Mouse (Mus musculus) limb, embryonic 12.5 days (tissue): ENCODE results near the gene Dvl3. TPM values are rescaled to one million over a fixed set of nuclear protein-coding genes. Genes with fewer than 3 reads are reported as not detected.
A peak's percentile ranks its signal among the peaks of the same experiment; 100 is the strongest.

Source experiments
- ATAC-seq: fragments of 200-750 bp; cut with Nextera tagmentation; 2 replicates; pipeline ENCODE4 v1.8.0; 2017; ENCODE audit warnings: low read depth, moderate TSS enrichment; ENCODE audit not compliant: insufficient number of reproducible peaks, insufficient read depth, low FRiP score, low TSS enrichment
- H3K27ac ChIP-seq: fragments of 300-500 bp; sonication (generic); 2 replicates; pipeline ENCODE4 v1.5.1; 2016; ENCODE audit warnings: mild to moderate bottlenecking, moderate library complexity
- H3K27me3 ChIP-seq: fragments of 300-500 bp; sonication (generic); 2 replicates; pipeline ENCODE4 v1.6.1; 2016; ENCODE audit warnings: mild to moderate bottlenecking, moderate library complexity
- H3K36me3 ChIP-seq: fragments of 300-500 bp; sonication (generic); 2 replicates; pipeline ENCODE4 v1.6.1; 2016; ENCODE audit warnings: mild to moderate bottlenecking, moderate library complexity
- H3K4me1 ChIP-seq: fragments of 300-500 bp; sonication (generic); replicated peaks from 2 replicates; pipeline ENCODE4 v1.6.1; 2016
- H3K4me2 ChIP-seq: fragments of 300-500 bp; sonication (generic); 2 replicates; pipeline ENCODE4 v1.6.1; 2016; ENCODE audit warnings: mild to moderate bottlenecking, moderate library complexity
- H3K4me3 ChIP-seq: fragments of 300-500 bp; sonication (generic); replicated peaks from 2 replicates; pipeline ENCODE4 v1.5.1; 2016; ENCODE audit warnings: mild to moderate bottlenecking
- H3K9ac ChIP-seq: fragments of 300-500 bp; sonication (generic); replicated peaks from 2 replicates; pipeline ENCODE4 v1.6.1; 2016; ENCODE audit warnings: mild to moderate bottlenecking, moderate library complexity
- H3K9me3 ChIP-seq: fragments of 300-500 bp; sonication (generic); 2 replicates; pipeline ENCODE4 v1.6.1; 2016; ENCODE audit warnings: mild to moderate bottlenecking, moderate library complexity
- WGBS: fragments of 180-500 bp; shearing (Covaris S2); methylation state at CpG from one replicate; pipeline ENCODE4 v1.1.7; 2016; 5-methylcytosine and 5-hydroxymethylcytosine counted together
- polyA plus RNA-seq: library from polyadenylated mRNA; unstranded; fragments of >200 nt; fragmentation: Nextera tagmentation; extraction: Ambion mirVana; gene quantifications from 2 replicates; pipeline ENCODE4 v1.2.1, GENCODE M21; 2016

The Dvl3 gene
- polyA plus RNA-seq, 1 experiment from 2014 or later, result 27.8 TPM

- no peaks in the 10 kb centered on the region for H3K27me3 ChIP-seq
- WGBS, result 95% methylated on average over 20 of the region's 20 CpGs
Observed at GRCm38 (mm10) chr16:20530941-20531340, 14.2 kb downstream of the Dvl3 start.

GRCm38 (mm10) chr16:20534617-20535295 is 18.0 kb downstream of the Dvl3 start:
- no peak overlapping the region for H3K4me2 ChIP-seq
- H3K4me1 ChIP-seq, result peaks cover 24% of the 10 kb centered on the region
- H3K27me3 ChIP-seq, result no peaks in the 10 kb centered on the region
- peaks cover 67% of the 10 kb centered on the region for H3K36me3 ChIP-seq
- H3K9me3 ChIP-seq, result no peaks in the 10 kb centered on the region
- no peak for ATAC-seq
- H3K4me3 ChIP-seq, result peak overlapping the region; percentile 86; the same call in 1 of the 2 replicates
- 48% methylated on average over 10 of the region's 10 CpGs for WGBS
- no peak overlapping the region for H3K9ac ChIP-seq
- no peak overlapping the region for H3K27ac ChIP-seq

More at GRCm38 (mm10) chr16:20530941-20531340, 14.2 kb downstream of the Dvl3 start:
- Histone ChIP-seq H3K27ac (no peak overlapping the region), H3K9me3 (no peaks in the 10 kb centered on the region), H3K9ac (no peak overlapping the region), H3K4me2 (no peak overlapping the region), H3K4me1 (no peaks in the 10 kb centered on the region), H3K4me3 (no peak overlapping the region), H3K36me3 (peaks cover 79% of the 10 kb centered on the region)
- ATAC-seq, result no peak

GRCm38 (mm10) chr16:20535296-20536080 is 18.7 kb downstream of the Dvl3 start, which contains the start of gene Ap2m1:
Ap2m1 (plus strand) TSS chr16:20535478.
- peak within 1 kb of the TSS; percentile 82 for H3K27ac ChIP-seq

GRCm38 (mm10) chr16:20536081-20536665 is 19.4 kb downstream of the Dvl3 start:
- H3K27ac ChIP-seq, result no peak overlapping the region
- peaks cover 67% of the 10 kb centered on the region for H3K36me3 ChIP-seq
- H3K27me3 ChIP-seq, result no peaks in the 10 kb centered on the region
- no peak for ATAC-seq
- no peaks in the 10 kb centered on the region for H3K9me3 ChIP-seq
- H3K4me3 ChIP-seq, result peak overlapping the region; percentile 86
- 36% methylated on average over 9 of the region's 9 CpGs for WGBS
- peak overlapping the region; percentile 69 for H3K4me2 ChIP-seq
- peak overlapping the region; percentile 94 for H3K9ac ChIP-seq
- H3K4me1 ChIP-seq, result peaks cover 24% of the 10 kb centered on the region

More at GRCm38 (mm10) chr16:20535296-20536080, 18.7 kb downstream of the Dvl3 start, which contains the start of gene Ap2m1:
- peaks cover 67% of the 10 kb centered on the region for H3K36me3 ChIP-seq
- under 1% methylated on average over 52 of the region's 52 CpGs for WGBS
- peak within 1 kb of the TSS; percentile 69 for H3K4me2 ChIP-seq
- peak within 1 kb of the TSS; percentile 86 for H3K4me3 ChIP-seq
- H3K9me3 ChIP-seq, result no peaks in the 10 kb centered on the region
- peak; percentile 99 for ATAC-seq
- peaks cover 24% of the 10 kb centered on the region for H3K4me1 ChIP-seq
- H3K9ac ChIP-seq, result peak within 1 kb of the TSS; percentile 94
- no peaks in the 10 kb centered on the region for H3K27me3 ChIP-seq

- peaks cover 24% of the 10 kb centered on the region for H3K4me1 ChIP-seq
- H3K9ac ChIP-seq, result peak overlapping the region; percentile 53; the same call in 1 of the 2 replicates
- no peaks in the 10 kb centered on the region for H3K27me3 ChIP-seq
- peak overlapping the region; percentile 69 for H3K4me2 ChIP-seq
- peaks cover 67% of the 10 kb centered on the region for H3K36me3 ChIP-seq
- no peaks in the 10 kb centered on the region for H3K9me3 ChIP-seq
- no peak for ATAC-seq
- H3K4me3 ChIP-seq, result peak overlapping the region; percentile 86
- H3K27ac ChIP-seq, result no peak overlapping the region
- 39% methylated on average over 5 of the region's 5 CpGs for WGBS
Observed at GRCm38 (mm10) chr16:20537071-20537471, 20.3 kb downstream of the Dvl3 start.

- no peak overlapping the region for H3K27ac ChIP-seq
- H3K36me3 ChIP-seq, result peaks cover 67% of the 10 kb centered on the region
- peak overlapping the region; percentile 86 for H3K4me3 ChIP-seq
- no peak for ATAC-seq
- no peaks in the 10 kb centered on the region for H3K27me3 ChIP-seq
- peak overlapping the region; percentile 53; the same call in 1 of the 2 replicates for H3K9ac ChIP-seq
- H3K9me3 ChIP-seq, result no peaks in the 10 kb centered on the region
- peak overlapping the region; percentile 69 for H3K4me2 ChIP-seq
- peaks cover 24% of the 10 kb centered on the region for H3K4me1 ChIP-seq
- 63% methylated on average over 6 of the region's 6 CpGs for WGBS
Observed at GRCm38 (mm10) chr16:20537601-20538320, 21.0 kb downstream of the Dvl3 start.

GRCm38 (mm10) chr16:20539649-20540048 is 22.9 kb downstream of the Dvl3 start:
- no peak for ATAC-seq
- Histone ChIP-seq H3K9ac (no peak overlapping the region), H3K9me3 (no peaks in the 10 kb centered on the region), H3K27me3 (no peaks in the 10 kb centered on the region), H3K4me2 (no peak overlapping the region), H3K4me1 (peaks cover 24% of the 10 kb centered on the region), H3K27ac (no peak overlapping the region), H3K36me3 (peaks cover 72% of the 10 kb centered on the region), H3K4me3 (no peak overlapping the region)
- 71% methylated on average over 3 of the region's 3 CpGs for WGBS

- ATAC-seq, result no peak
- no peak overlapping the region for H3K4me2 ChIP-seq
- H3K27me3 ChIP-seq, result no peaks in the 10 kb centered on the region
- no peak overlapping the region for H3K27ac ChIP-seq
- H3K9me3 ChIP-seq, result no peaks in the 10 kb centered on the region
- no peak overlapping the region for H3K9ac ChIP-seq
- 89% methylated on average over 4 of the region's 4 CpGs for WGBS
- peaks cover 24% of the 10 kb centered on the region for H3K4me1 ChIP-seq
- H3K36me3 ChIP-seq, result peaks cover 80% of the 10 kb centered on the region
- H3K4me3 ChIP-seq, result no peak overlapping the region
Observed at GRCm38 (mm10) chr16:20540438-20540837, 23.7 kb downstream of the Dvl3 start.

- H3K4me1 ChIP-seq, result peaks cover 15% of the 10 kb centered on the region
- H3K4me2 ChIP-seq, result no peak overlapping the region
- no peak overlapping the region for H3K9ac ChIP-seq
- no peak overlapping the region for H3K4me3 ChIP-seq
- H3K27me3 ChIP-seq, result no peaks in the 10 kb centered on the region
- H3K9me3 ChIP-seq, result no peaks in the 10 kb centered on the region
- ATAC-seq, result no peak
- H3K27ac ChIP-seq, result no peak overlapping the region
- H3K36me3 ChIP-seq, result peaks cover 62% of the 10 kb centered on the region
- WGBS, result 92% methylated on average over 10 of the region's 10 CpGs
Observed at GRCm38 (mm10) chr16:20545696-20546095, 28.9 kb downstream of the Dvl3 start.

- Histone ChIP-seq H3K27me3 (no peaks in the 10 kb centered on the region), H3K27ac (peak overlapping the region; percentile 73), H3K9ac (peak overlapping the region; percentile 84; the same call in 1 of the 2 replicates), H3K9me3 (no peaks in the 10 kb centered on the region), H3K4me3 (peak overlapping the region; percentile 84), H3K4me2 (peak overlapping the region; percentile 87), H3K4me1 (peaks cover 15% of the 10 kb centered on the region), H3K36me3 (peaks cover 61% of the 10 kb centered on the region)
- WGBS, result 42% methylated on average over 5 of the region's 5 CpGs
- no peak for ATAC-seq
Observed at GRCm38 (mm10) chr16:20547423-20547822, 30.6 kb downstream of the Dvl3 start.
